Mouse (Mus musculus): ENCODE data around the gene Taar8a. TPM values are rescaled to one million over a fixed set of nuclear protein-coding genes. Genes with fewer than 3 reads are reported as not detected.
"Not testable (repeated sequence)": the region's sequence is repeated elsewhere in the genome, so short reads cannot be mapped to it uniquely, and the experiment has no call there.

The Taar8a gene
- polyA plus RNA-seq (2016; fragmentation: Nextera tagmentation; extraction: Ambion mirVana), result not detected in 2 replicates

DNA sequence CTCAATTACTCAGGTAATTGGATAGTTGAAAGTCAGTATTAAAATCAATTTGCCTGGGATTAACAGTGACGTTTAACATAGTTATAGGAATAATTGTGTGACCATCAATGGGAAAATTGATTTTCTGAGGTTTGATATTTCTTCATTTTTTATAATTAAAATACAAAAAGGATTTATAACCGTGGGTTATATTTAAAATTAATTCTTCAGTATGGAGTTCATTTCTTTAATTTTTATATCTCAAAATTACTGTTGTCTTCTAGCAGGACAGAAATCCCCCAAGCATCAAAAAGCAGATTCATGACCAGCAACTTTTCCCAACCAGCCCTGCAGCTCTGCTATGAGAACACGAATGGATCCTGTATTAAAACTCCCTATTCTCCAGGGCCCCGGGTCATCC is at the start of gene Taar8a:
Gene Taar8a (plus strand): TSS at position 301 of the 400 bp plus-strand sequence.
- DNase-seq (ENCODE audit: extremely low spot score, low spot score); H3K27me3 ChIP-seq (ENCODE audit: poor library complexity, severe bottlenecking); H3K4me3 ChIP-seq; H3K9me3 ChIP-seq; H3K4me1 ChIP-seq; H3K27ac ChIP-seq; H3K36me3 ChIP-seq (replicated peaks): not testable (repeated sequence)
- WGBS, result 86% methylated on average over 2 of the region's 4 CpGs

DNA sequence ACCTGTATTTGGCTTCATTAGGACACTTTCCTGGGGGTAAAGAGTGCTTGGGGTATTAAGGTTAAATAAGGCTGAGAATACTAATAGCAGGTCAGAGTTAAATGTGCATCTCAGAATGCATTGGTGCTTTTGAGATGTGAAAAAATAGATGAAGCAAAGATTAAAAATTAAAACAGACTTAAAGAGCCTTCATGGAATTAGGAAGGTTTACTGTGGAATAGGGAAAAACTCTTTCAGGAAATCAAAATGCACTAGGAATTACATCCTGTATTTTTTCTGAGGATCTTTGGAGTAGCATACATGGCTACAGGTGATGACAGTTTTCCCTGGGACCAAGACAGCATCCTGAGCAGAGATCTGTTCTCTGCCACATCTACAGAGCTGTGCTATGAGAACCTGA is 49.4 kb upstream of the Taar8a start, which contains the start of gene Taar7d:
Gene Taar7d (plus strand): TSS at position 301 of the 400 bp plus-strand sequence.
- H3K4me1 ChIP-seq, result no peaks in the 10 kb centered on the region
- H3K27ac ChIP-seq, result no peak within 1 kb of the TSS
- no peak for DNase-seq (ENCODE audit: extremely low spot score, low spot score)
- H3K27me3 ChIP-seq (ENCODE audit: poor library complexity, severe bottlenecking), result no peaks in the 10 kb centered on the region
- H3K4me3 ChIP-seq, result no peak within 1 kb of the TSS
- no peaks in the 10 kb centered on the region for H3K9me3 ChIP-seq
- no peaks in the 10 kb centered on the region for H3K36me3 ChIP-seq (replicated peaks)

DNA sequence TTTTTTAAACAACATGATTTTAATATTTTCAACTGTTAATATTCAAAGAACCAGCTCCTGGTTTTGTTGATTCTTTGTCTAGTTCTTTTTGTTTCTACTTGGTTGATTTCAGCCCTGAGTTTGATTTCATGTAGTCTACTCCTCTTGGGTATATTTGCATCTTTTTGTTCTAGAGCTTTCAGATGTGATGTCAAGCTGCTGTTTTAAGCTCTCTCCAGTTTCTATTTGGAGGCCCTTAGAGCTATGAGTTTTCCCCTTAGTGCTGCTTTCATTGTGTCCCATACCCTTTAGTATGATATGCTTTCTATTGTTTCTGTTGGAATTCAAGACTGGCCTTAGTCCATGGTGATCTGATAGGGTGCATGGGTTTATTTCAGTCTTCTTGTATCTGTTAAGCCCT is 45.0 kb upstream of the Taar8a start:
- Histone ChIP-seq H3K27me3 (ENCODE audit: poor library complexity, severe bottlenecking) (no peaks in the 10 kb centered on the region), H3K36me3 (replicated peaks) (no peaks in the 10 kb centered on the region), H3K27ac (no peak overlapping the region), H3K4me3 (no peak overlapping the region), H3K9me3 (no peaks in the 10 kb centered on the region), H3K4me1 (no peaks in the 10 kb centered on the region)
- no peak for DNase-seq (ENCODE audit: extremely low spot score, low spot score)

DNA sequence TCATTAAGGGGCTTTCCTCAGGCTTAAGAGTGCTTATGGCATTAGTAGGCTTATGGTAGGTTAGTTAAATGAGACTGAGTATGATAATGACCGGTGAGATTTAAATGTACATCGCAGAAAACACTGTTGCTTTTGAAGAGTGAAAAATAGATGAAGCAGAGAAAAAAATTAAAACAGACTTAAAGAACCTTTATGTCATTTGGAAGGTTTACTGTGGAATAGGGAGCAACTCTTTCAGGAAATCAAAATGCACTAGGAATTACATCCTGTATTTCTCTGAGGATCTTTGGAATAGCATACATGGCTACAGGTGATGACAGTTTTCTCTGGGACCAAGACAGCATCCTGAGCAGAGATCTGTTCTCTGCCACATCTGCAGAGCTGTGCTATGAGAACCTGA is 39.0 kb upstream of the Taar8a start, which contains the start of gene Taar7e:
Gene Taar7e (plus strand): TSS at position 301 of the 400 bp plus-strand sequence.
- Histone ChIP-seq H3K27me3 (ENCODE audit: poor library complexity, severe bottlenecking) (no peaks in the 10 kb centered on the region), H3K27ac (no peak within 1 kb of the TSS), H3K9me3 (no peaks in the 10 kb centered on the region), H3K4me1 (no peaks in the 10 kb centered on the region), H3K4me3 (no peak within 1 kb of the TSS), H3K36me3 (replicated peaks) (no peaks in the 10 kb centered on the region)
- DNase-seq (ENCODE audit: extremely low spot score, low spot score), result no peak
- 94% methylated on average over 2 of the region's 2 CpGs for WGBS

DNA sequence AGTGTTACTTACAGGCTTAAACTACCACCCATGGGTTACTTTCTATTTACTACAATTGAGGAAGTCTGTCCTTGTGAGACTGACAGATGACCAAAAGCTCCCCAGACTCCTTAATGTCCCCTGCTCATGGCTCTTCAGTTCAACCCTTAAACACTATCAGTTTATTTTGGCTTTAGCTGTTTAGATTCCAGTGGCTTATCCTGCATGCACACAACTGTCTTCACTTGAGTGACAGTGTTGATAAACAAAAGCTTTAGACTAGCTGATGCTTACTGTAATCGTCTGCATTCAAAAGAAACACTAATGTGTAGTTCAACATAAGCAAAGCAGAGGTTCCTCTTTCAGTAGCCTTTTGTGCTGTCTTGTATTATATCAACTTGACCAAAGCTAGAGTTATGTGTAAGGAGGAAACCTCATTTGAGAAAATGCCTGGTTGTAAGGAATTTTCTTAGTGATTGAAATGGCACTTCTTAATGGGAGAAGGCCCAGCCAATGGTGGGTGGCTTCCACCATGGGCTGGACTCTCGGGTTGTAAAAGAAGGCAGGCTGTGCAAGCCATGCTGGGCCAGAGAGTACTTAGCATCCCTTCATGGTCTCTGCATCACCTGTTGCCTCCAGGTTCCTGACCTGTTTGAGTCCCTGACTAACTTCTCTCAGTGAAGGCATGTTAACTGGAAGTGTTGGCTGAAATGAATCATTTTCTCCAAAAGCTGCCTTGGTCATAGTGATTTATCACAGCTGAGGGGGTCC is 36.0 kb upstream of the Taar8a start:
- no peak for DNase-seq (ENCODE audit: extremely low spot score, low spot score)
- Histone ChIP-seq H3K36me3 (replicated peaks) (no peaks in the 10 kb centered on the region), H3K4me3 (no peak overlapping the region), H3K27me3 (ENCODE audit: poor library complexity, severe bottlenecking) (no peaks in the 10 kb centered on the region), H3K9me3 (no peaks in the 10 kb centered on the region), H3K27ac (no peak overlapping the region), H3K4me1 (no peaks in the 10 kb centered on the region)
- 86% methylated on average over 2 of the region's 2 CpGs for WGBS

DNA sequence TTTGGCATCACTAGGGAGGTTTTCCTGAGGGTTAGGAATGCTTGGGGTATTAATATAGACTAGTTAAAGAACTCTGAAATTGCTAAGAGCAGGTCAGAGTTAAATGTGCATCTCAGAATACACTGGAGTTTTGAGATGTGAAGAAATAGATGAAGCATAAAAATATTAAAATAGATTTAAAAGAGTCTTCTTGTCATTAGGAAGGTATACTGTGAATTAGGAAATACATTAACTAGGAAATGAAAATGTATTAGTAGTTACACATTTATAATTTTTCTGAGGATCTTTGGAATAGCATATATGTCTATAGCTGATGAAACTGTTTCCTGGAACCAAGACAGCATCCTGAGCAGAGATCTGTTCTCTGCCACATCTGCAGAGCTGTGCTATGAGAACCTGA is 27.1 kb upstream of the Taar8a start, which contains the start of gene Taar7f:
Gene Taar7f (plus strand): TSS at position 301 of the 400 bp plus-strand sequence.
- Histone ChIP-seq H3K4me1 (no peaks in the 10 kb centered on the region), H3K27ac (no peak within 1 kb of the TSS), H3K9me3 (no peaks in the 10 kb centered on the region), H3K36me3 (replicated peaks) (no peaks in the 10 kb centered on the region), H3K4me3 (no peak within 1 kb of the TSS), H3K27me3 (ENCODE audit: poor library complexity, severe bottlenecking) (no peaks in the 10 kb centered on the region)
- DNase-seq (ENCODE audit: extremely low spot score, low spot score), result no peak

DNA sequence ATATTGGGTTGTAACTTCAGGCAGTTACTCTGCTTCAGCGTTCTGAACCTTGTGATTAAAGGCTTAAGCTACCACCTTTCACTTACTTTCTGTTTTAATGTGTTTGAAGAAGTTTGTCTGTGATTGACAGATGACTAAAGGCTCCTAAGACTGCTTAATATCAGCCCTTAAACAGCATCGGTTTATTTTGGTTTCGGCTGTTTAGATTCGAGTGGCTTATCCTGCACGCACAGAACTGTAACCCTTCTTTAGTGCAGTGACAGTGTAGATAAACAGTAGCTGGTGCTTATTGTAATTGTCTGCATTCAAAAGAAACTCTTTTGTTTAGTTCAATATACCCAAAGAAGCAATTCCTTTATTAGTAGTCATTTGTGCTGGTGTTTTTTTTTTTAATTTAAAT is 24.3 kb upstream of the Taar8a start:
- Histone ChIP-seq H3K9me3 (no peaks in the 10 kb centered on the region), H3K36me3 (replicated peaks) (no peaks in the 10 kb centered on the region), H3K27me3 (ENCODE audit: poor library complexity, severe bottlenecking) (no peaks in the 10 kb centered on the region), H3K27ac (no peak overlapping the region), H3K4me3 (no peak overlapping the region), H3K4me1 (no peaks in the 10 kb centered on the region)
- DNase-seq (ENCODE audit: extremely low spot score, low spot score), result no peak
- 78% methylated on average over 5 of the region's 5 CpGs for WGBS

DNA sequence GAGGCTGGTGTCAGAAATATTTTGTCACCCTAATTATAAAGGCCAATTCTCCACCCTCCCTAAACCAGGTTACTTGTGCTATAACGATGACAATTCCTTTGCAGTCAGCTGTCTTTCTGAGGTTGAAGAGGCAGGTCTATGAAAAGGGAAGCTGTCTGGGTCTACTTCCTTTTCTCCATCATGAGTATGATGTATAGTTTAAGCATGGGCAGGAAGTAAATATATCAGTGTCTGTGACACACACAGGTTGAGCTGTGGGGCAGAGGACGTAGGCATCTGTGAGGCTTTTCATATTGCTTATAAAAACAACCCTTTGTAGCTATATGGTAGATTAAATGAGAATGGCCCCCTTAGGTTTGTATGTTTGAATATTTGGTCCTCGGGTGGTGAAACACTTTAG is 17.3 kb upstream of the Taar8a start:
- no peak overlapping the region for H3K27ac ChIP-seq
- 87% methylated on average over 3 of the region's 3 CpGs for WGBS

DNA sequence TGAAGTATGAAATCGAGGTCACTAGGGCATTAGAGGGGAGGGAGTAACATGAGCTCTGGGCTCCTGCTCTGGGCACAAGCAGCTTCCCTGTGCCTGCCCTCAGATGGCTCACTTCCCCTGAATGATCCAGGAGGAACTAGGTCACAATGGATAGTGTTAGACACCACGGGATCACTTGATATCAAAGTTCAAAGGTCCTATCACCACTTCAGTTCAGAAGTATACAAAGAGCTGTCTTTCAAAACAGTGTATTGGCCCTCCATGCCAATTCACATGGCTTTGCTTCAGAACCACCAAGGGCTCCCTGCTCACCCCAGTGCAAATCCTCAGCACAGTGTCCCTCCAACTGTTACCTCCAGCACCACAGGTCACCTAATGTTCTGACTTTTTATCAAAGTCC is 1.5 kb upstream of the Taar8a start:
- 64% methylated on average over 2 of the region's 2 CpGs for WGBS
- not testable (repeated sequence) for H3K4me1 ChIP-seq

More for the DNA sequence above, 17.3 kb upstream of the Taar8a start:
- Histone ChIP-seq H3K4me3 (no peak overlapping the region), H3K27me3 (ENCODE audit: poor library complexity, severe bottlenecking) (no peaks in the 10 kb centered on the region), H3K36me3 (replicated peaks) (no peaks in the 10 kb centered on the region), H3K4me1 (no peaks in the 10 kb centered on the region), H3K9me3 (peaks cover 4% of the 10 kb centered on the region; the same call in 1 of the 2 replicates)
- DNase-seq (ENCODE audit: extremely low spot score, low spot score), result no peak

DNA sequence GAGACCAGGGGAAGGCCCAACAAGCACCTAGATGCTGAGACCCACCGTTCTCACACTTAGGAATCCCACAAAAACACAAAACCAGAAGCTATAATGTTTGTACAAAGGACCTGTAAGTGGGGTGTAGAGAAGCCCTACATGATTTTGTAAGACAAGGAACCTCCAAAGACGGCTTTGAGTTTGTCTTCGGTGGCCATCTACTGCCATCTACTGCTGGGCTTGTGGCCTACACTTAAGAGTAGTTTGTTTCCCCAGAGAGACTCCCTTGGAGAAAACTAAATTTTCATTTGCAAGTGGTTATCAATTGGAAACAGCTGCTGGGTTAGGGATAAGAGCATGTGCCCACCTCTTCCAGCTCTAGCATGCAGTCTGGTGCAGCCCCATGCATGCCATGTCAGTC is 3.9 kb downstream of the Taar8a start:
- WGBS, result 44% methylated on average over 3 of the region's 3 CpGs
- no peaks in the 10 kb centered on the region for H3K27me3 ChIP-seq (ENCODE audit: poor library complexity, severe bottlenecking)
- no peaks in the 10 kb centered on the region for H3K4me1 ChIP-seq
- peak; percentile 33 for DNase-seq (ENCODE audit: extremely low spot score, low spot score)
- H3K36me3 ChIP-seq (replicated peaks), result no peaks in the 10 kb centered on the region
- H3K9me3 ChIP-seq, result no peaks in the 10 kb centered on the region
- H3K4me3 ChIP-seq, result no peak overlapping the region
- H3K27ac ChIP-seq, result no peak overlapping the region

More for the DNA sequence above, 1.5 kb upstream of the Taar8a start:
- not testable (repeated sequence) for H3K9me3 ChIP-seq; H3K27me3 ChIP-seq (ENCODE audit: poor library complexity, severe bottlenecking); DNase-seq (ENCODE audit: extremely low spot score, low spot score); H3K27ac ChIP-seq; H3K4me3 ChIP-seq; H3K36me3 ChIP-seq (replicated peaks)

DNA sequence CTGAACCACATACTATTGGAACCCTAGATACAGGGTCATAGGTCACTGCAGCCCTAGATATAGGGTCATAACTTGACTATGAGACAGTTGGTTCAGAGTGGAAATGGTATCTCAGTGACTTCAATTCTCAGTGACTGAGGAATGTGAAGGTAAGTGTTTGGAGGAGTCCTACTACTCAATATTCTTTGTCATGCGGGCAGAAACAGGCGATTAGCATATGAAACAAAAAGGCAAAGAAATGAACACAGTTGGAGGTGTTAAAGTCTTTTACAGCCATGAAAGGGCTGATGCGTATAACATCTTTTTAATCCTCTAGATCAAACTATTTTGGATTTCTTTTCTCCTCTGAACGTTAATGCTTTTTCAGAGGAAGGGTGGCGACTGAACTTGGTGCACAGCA is 9.6 kb downstream of the Taar8a start:
- Histone ChIP-seq H3K36me3 (replicated peaks) (no peaks in the 10 kb centered on the region), H3K9me3 (no peaks in the 10 kb centered on the region), H3K4me1 (peaks cover 6% of the 10 kb centered on the region; the same call in 1 of the 2 replicates), H3K27me3 (ENCODE audit: poor library complexity, severe bottlenecking) (no peaks in the 10 kb centered on the region), H3K27ac (no peak overlapping the region), H3K4me3 (no peak overlapping the region)
- DNase-seq (ENCODE audit: extremely low spot score, low spot score), result no peak
- 64% methylated on average over 5 of the region's 5 CpGs for WGBS

DNA sequence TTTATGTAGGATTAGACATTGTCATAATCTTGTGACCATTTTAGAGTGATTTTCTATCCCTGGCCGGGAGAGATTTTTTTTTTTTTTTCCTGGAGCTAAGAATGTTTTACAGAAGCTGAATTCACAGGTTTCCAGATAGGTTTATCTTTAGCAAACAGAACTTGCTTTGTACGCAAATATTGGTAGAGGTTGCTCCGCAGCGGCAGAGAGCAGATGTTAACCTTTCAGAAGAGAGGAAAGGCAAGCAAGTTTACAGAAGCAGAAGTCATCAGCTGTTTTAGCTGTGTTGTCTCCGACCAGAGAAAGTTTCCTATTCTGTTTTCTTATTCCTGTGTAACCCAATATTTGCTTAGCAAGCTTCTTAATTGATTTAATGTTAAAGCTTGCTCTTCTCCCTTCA is 10.3 kb downstream of the Taar8a start:
- Histone ChIP-seq H3K27ac (no peak overlapping the region), H3K4me1 (peaks cover 6% of the 10 kb centered on the region; the same call in 1 of the 2 replicates), H3K4me3 (no peak overlapping the region), H3K9me3 (no peaks in the 10 kb centered on the region), H3K36me3 (replicated peaks) (no peaks in the 10 kb centered on the region), H3K27me3 (ENCODE audit: poor library complexity, severe bottlenecking) (no peaks in the 10 kb centered on the region)
- DNase-seq (ENCODE audit: extremely low spot score, low spot score), result no peak
- WGBS, result 92% methylated on average over 5 of the region's 5 CpGs

DNA sequence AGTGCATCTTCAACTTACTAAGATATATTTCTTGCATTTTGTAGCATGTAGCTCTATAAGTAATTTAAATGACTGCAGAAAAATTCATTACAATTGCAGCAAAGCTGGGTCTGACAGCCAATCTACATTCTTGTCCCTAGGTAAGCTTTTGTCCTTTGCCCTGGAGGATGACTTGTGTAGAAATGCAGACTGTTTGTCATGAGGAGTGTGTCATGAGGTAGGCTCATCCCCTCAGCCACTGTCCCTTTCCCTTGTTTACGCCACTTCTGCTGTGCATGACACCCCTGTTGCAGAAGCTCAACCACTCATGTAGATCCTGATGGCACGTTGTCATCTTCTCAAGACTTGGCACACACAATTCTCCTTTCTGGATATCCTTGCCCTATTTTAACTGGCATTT is 10.9 kb downstream of the Taar8a start:
- Histone ChIP-seq H3K4me3 (no peak overlapping the region), H3K27ac (no peak overlapping the region), H3K36me3 (replicated peaks) (no peaks in the 10 kb centered on the region), H3K9me3 (no peaks in the 10 kb centered on the region), H3K4me1 (peaks cover 6% of the 10 kb centered on the region; the same call in 1 of the 2 replicates), H3K27me3 (ENCODE audit: poor library complexity, severe bottlenecking) (no peaks in the 10 kb centered on the region)
- no peak for DNase-seq (ENCODE audit: extremely low spot score, low spot score)
- WGBS, result 89% methylated on average over 2 of the region's 2 CpGs
